Mouse (Mus musculus): ENCODE measurements at regions not wholly inside any gene's neighbourhood (a gene's known extent, or its start where the extent isn't known, plus 50 kb on each side); places are given as distances from the start of the nearest gene placed in this dataset.

- TF ChIP-seq POLR2A (IDR thresholded peaks at IDR 0.05; ENCODE audit: low read depth, low read length), result no peak
- no peak for TF ChIP-seq CTCF (IDR thresholded peaks at IDR 0.05; ENCODE audit: extremely low read depth, insufficient read depth, insufficient read length, insufficient replicate concordance)
Observed at GRCm38 (mm10) chr4:33581766-33582525, 271.8 kb downstream of the Rngtt start.

Data from spleen, adult 2 months (tissue).